Mouse (Mus musculus) thymus, postnatal 10 days (tissue): ENCODE measurements around the gene Tcp11x2.

Experiments
- DNase-seq, 2 experiments: peaks; one replicate each; pipeline ENCODE4 v3.0.0; 2021; ENCODE audit warnings: low spot score in 2 of 2

Gene Tcp11x2

DNA sequence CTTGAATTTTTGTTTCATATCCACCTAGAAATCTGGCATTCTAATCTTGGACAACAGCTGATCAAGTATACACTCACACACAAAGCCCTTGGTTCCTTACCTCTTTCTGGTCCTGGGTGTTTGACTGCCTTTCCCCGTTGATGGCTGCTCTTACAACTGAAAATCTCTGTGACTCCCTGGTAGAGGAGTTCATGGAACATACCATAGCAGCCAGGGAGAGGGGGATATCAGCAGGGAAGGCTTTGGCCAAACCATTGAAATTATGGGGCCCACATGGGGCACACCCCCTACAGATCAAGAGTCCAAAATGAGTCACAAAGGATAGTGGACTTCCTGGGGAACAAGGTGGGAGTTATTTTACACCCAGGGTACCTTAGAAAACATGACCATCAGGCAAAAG, at the start of gene Tcp11x2:
Gene Tcp11x2 (minus strand): TSS at position 158 of the 400 bp plus-strand sequence.
- DNase-seq, result no peak

GRCm38 (mm10) chrX:135743056-135743355, 49.4 kb upstream of the Tcp11x2 start:
- DNase-seq, result no peak

GRCm38 (mm10) chrX:135742304-135743055, 48.9 kb upstream of the Tcp11x2 start, which contains the start of the genes Armcx5 and Gprasp1:
Armcx5 (plus strand) TSS chrX:135742733.
Gprasp1 (plus strand) TSS chrX:135742733.
- peak; percentile 77 to 82 for DNase-seq

GRCm38 (mm10) chrX:135738730-135739520, 45.3 kb upstream of the Tcp11x2 start:
- no peak for DNase-seq

DNA sequence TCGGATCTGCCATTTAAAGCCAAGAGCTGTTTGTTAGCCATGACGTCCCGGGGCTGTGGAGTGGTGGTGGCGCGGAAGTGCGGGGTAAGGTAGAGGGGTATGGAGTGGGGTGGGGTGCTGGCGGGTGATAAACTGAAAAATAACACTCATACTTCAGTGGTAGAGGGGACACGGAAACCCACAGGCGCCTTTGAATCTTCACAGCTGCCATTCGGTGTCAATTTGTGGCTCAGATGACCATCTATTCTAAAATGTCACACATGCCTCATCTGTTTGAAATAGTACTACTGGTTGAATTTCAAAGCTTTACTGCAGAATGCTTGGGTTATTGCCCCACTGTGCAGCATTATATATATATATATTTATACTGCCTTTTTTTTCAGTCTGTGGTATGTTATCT, 31.6 kb upstream of the Tcp11x2 start, which contains the start of gene Tmsb15a:
Gene Tmsb15a (minus strand): TSS at position 101 of the 400 bp plus-strand sequence.
- no peak for DNase-seq

DNA sequence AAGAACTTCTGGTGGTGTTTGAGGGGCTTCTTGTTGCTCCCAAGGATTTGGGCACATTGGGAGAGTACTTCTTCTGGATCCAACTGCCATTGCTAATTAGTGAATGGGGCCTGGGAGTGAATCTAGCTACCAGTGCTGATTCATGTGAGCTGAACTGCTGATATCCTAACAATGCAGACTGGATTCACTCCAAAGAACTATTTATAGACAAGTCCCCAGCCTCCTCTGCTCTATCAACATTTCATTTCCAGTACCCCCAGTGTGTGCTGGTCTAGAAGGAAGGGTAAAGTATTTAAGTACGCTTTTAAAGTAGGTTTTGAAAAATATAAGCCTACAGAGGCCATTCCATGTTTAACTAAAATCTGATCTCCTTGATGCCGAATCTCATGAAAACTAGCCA, 19.3 kb upstream of the Tcp11x2 start:
- no peak for DNase-seq

- no peak for DNase-seq
Observed at GRCm38 (mm10) chrX:135704349-135704748, 10.8 kb upstream of the Tcp11x2 start.

DNA sequence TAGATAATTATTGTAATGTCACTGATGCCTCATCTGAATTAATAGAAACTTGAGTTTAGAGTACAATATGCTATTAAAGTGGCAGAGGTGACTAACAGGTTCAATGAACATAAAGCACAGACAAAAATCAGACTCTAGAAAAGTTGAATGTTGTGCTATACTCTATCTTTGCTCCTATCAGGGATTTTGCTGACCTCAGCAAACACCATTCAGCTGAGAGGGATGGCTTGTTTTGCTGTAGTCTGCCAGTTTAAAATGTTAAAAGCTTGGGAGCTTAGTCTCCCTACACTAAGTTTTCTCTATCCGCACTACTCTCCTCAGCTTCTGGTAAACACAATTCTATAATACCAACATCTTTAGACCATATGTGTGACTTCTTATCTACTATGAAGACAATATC, 9.5 kb upstream of the Tcp11x2 start:
- no peak for DNase-seq

DNA sequence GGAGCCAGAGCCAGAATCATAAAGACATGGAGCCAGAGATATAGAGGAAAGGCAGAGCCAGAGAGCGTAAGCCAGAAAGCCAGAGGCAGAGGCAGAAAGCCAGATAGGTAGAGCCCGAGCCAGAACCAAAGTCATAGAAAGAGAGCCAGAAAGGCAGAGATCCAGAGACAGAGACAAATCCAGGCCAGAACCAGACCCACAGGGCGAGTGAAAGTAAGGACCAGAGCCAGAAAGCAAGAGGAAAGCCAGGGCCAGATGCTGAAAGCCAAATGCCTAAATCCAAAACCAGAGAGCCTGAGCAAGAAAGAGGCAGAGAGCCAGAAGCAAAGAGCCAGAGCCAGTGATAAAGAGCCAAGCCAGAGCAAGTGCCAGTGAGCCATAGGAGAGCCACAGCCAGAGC, 5.8 kb downstream of the Tcp11x2 start:
- no peak for DNase-seq

- DNase-seq, result no peak
Observed at GRCm38 (mm10) chrX:135681858-135682257, 11.7 kb downstream of the Tcp11x2 start.

- peak in 1 of 2 experiments; percentile 10 for DNase-seq
Observed at GRCm38 (mm10) chrX:135652173-135652772, 41.3 kb downstream of the Tcp11x2 start.

- no peak for DNase-seq
Observed at GRCm38 (mm10) chrX:135627605-135628004, 66.0 kb downstream of the Tcp11x2 start, which contains the start of gene Prame. Prame (minus strand) TSS chrX:135627705.
